Mouse (Mus musculus) liver, embryonic 13.5 days (tissue): ENCODE data around the gene Speg. TPM values are rescaled to one million over a fixed set of nuclear protein-coding genes. Genes with fewer than 3 reads are reported as not detected.
A peak's percentile ranks its signal among the peaks of the same experiment; 100 is the strongest.

Experiments used
- ATAC-seq: fragments of 200-750 bp; cut with Nextera tagmentation; 2 replicates; pipeline ENCODE4 v1.8.0; 2017; ENCODE audit warnings: low read depth, mild to moderate bottlenecking, moderate number of reproducible peaks, moderate library complexity
- DNase-seq: peaks from one replicate; pipeline ENCODE4 v3.0.0; 2022
- H3K27ac ChIP-seq: fragments of 300-500 bp; sonication (generic); 2 replicates; pipeline ENCODE4 v1.5.1; 2015; ENCODE audit warnings: moderate library complexity, mild to moderate bottlenecking, inconsistent platforms
- H3K27me3 ChIP-seq: fragments of 300-500 bp; sonication (generic); 2 replicates; pipeline ENCODE4 v1.6.1; 2015; ENCODE audit warnings: mild to moderate bottlenecking, inconsistent platforms
- H3K36me3 ChIP-seq: fragments of 300-500 bp; sonication (generic); 2 replicates; pipeline ENCODE4 v1.6.1; 2015; ENCODE audit warnings: mild to moderate bottlenecking, inconsistent platforms
- H3K4me1 ChIP-seq: fragments of 300-500 bp; sonication (generic); replicated peaks from 2 replicates; pipeline ENCODE4 v1.6.1; 2015; ENCODE audit warnings: inconsistent platforms
- H3K4me2 ChIP-seq: fragments of 300-500 bp; sonication (generic); 2 replicates; pipeline ENCODE4 v1.6.1; 2015; ENCODE audit warnings: inconsistent platforms, mild to moderate bottlenecking, moderate library complexity
- H3K4me3 ChIP-seq: fragments of 300-500 bp; sonication (generic); replicated peaks from 2 replicates; pipeline ENCODE4 v1.5.1; 2015; ENCODE audit warnings: mild to moderate bottlenecking, inconsistent platforms
- H3K9ac ChIP-seq: fragments of 300-500 bp; sonication (generic); 2 replicates; pipeline ENCODE4 v1.6.1; 2015; ENCODE audit warnings: mild to moderate bottlenecking, inconsistent platforms
- H3K9me3 ChIP-seq: fragments of 300-500 bp; sonication (generic); replicated peaks from 2 replicates; pipeline ENCODE4 v1.6.1; 2016; ENCODE audit warnings: inconsistent platforms
- WGBS: fragments of 180-500 bp; shearing (Covaris S2); methylation state at CpG from one replicate; pipeline ENCODE4 v1.1.7; 2015; ENCODE audit not compliant: insufficient replicate concordance; 5-methylcytosine and 5-hydroxymethylcytosine counted together
- polyA plus RNA-seq: library from polyadenylated mRNA; unstranded; fragments of >200 nt; fragmentation: Nextera tagmentation; extraction: Ambion mirVana; gene quantifications from 2 replicates; pipeline ENCODE4 v1.2.1, GENCODE M21; 2015

Gene Speg
- polyA plus RNA-seq, 1 experiment from 2014 or later: 10.7 TPM

- no peak for DNase-seq
- H3K27me3 ChIP-seq: peaks cover 100% of the 10 kb centered on the region
- H3K4me3 ChIP-seq: peak overlapping the region; percentile 51
- peak overlapping the region; percentile 61 for H3K4me2 ChIP-seq
- WGBS: 2% methylated on average over 28 of the region's 28 CpGs
- H3K9me3 ChIP-seq: no peaks in the 10 kb centered on the region
- H3K4me1 ChIP-seq: peaks cover 6% of the 10 kb centered on the region; the same call in 1 of the 2 replicates
- no peaks in the 10 kb centered on the region for H3K36me3 ChIP-seq
- ATAC-seq: no peak
- H3K9ac ChIP-seq: 0 out of 2 replicates have a peak overlapping the region, but pooled peaks have one; percentile 17
- H3K27ac ChIP-seq: no peak overlapping the region
These were observed 7.4 kb downstream of the Speg start for GRCm38 (mm10) chr1:75382356-75383071.

GRCm38 (mm10) chr1:75384470-75385141, 9.5 kb downstream of the Speg start:
- ATAC-seq: no peak
- H3K27ac ChIP-seq: no peak overlapping the region
- H3K27me3 ChIP-seq: peaks cover 100% of the 10 kb centered on the region
- H3K4me3 ChIP-seq: no peak overlapping the region
- no peak overlapping the region for H3K9ac ChIP-seq
- DNase-seq: no peak
- H3K4me2 ChIP-seq: no peak overlapping the region
- no peaks in the 10 kb centered on the region for H3K36me3 ChIP-seq
- no peaks in the 10 kb centered on the region for H3K9me3 ChIP-seq
- 69% methylated on average over 27 of the region's 27 CpGs for WGBS
- H3K4me1 ChIP-seq: peaks cover 9% of the 10 kb centered on the region

GRCm38 (mm10) chr1:75385142-75385730, 10.1 kb downstream of the Speg start:
- WGBS: 63% methylated on average over 20 of the region's 20 CpGs
- Histone ChIP-seq H3K9me3 (no peaks in the 10 kb centered on the region), H3K27me3 (peaks cover 100% of the 10 kb centered on the region), H3K4me2 (no peak overlapping the region), H3K36me3 (no peaks in the 10 kb centered on the region), H3K4me3 (no peak overlapping the region), H3K9ac (no peak overlapping the region), H3K4me1 (peaks cover 9% of the 10 kb centered on the region), H3K27ac (no peak overlapping the region)
- DNase-seq (no peak), ATAC-seq (no peak)

- DNase-seq (no peak), ATAC-seq (no peak)
- Histone ChIP-seq H3K4me3 (no peak overlapping the region), H3K27me3 (peaks cover 99% of the 10 kb centered on the region), H3K36me3 (no peaks in the 10 kb centered on the region), H3K4me1 (peaks cover 9% of the 10 kb centered on the region), H3K27ac (no peak overlapping the region), H3K4me2 (no peak overlapping the region), H3K9me3 (no peaks in the 10 kb centered on the region), H3K9ac (no peak overlapping the region)
- 26% methylated on average over 4 of the region's 4 CpGs for WGBS
These were observed 11.1 kb downstream of the Speg start for GRCm38 (mm10) chr1:75386149-75386548.

- Histone ChIP-seq H3K9me3 (no peaks in the 10 kb centered on the region), H3K27ac (no peak overlapping the region), H3K4me1 (peaks cover 4% of the 10 kb centered on the region; the same call in 1 of the 2 replicates), H3K36me3 (no peaks in the 10 kb centered on the region), H3K27me3 (peaks cover 97% of the 10 kb centered on the region), H3K4me2 (no peak overlapping the region), H3K9ac (no peak overlapping the region), H3K4me3 (peak overlapping the region; percentile 12; the same call in 1 of the 2 replicates)
- ATAC-seq: no peak
- DNase-seq: no peak
- WGBS: 25% methylated on average over 7 of the region's 7 CpGs
These were observed 12.4 kb downstream of the Speg start for GRCm38 (mm10) chr1:75387469-75387928.

GRCm38 (mm10) chr1:75387929-75388897, 13.1 kb downstream of the Speg start:
- Histone ChIP-seq H3K27me3 (peaks cover 97% of the 10 kb centered on the region), H3K9me3 (no peaks in the 10 kb centered on the region), H3K36me3 (no peaks in the 10 kb centered on the region), H3K4me1 (peaks cover 3% of the 10 kb centered on the region; the same call in 1 of the 2 replicates), H3K4me2 (peak overlapping the region; percentile 26), H3K4me3 (peak overlapping the region; percentile 12), H3K9ac (no peak overlapping the region), H3K27ac (no peak overlapping the region)
- ATAC-seq: 0 out of 2 replicates have a peak, but pooled peaks have one; percentile 18
- WGBS: 6% methylated on average over 94 of the region's 94 CpGs
- no peak for DNase-seq

- Histone ChIP-seq H3K9ac (no peak overlapping the region), H3K27ac (no peak overlapping the region), H3K9me3 (no peaks in the 10 kb centered on the region), H3K4me3 (no peak overlapping the region), H3K36me3 (no peaks in the 10 kb centered on the region), H3K27me3 (peaks cover 97% of the 10 kb centered on the region), H3K4me1 (peaks cover 3% of the 10 kb centered on the region; the same call in 1 of the 2 replicates), H3K4me2 (no peak overlapping the region)
- 15% methylated on average over 23 of the region's 23 CpGs for WGBS
- no peak for ATAC-seq
- DNase-seq: no peak
These were observed 13.9 kb downstream of the Speg start for GRCm38 (mm10) chr1:75388898-75389515.

GRCm38 (mm10) chr1:75393139-75393538, 18.0 kb downstream of the Speg start:
- DNase-seq (no peak), ATAC-seq (no peak)
- Histone ChIP-seq H3K4me3 (no peak overlapping the region), H3K27ac (no peak overlapping the region), H3K9ac (no peak overlapping the region), H3K27me3 (peaks cover 56% of the 10 kb centered on the region), H3K4me2 (no peak overlapping the region), H3K36me3 (no peaks in the 10 kb centered on the region), H3K4me1 (peaks cover 3% of the 10 kb centered on the region; the same call in 1 of the 2 replicates), H3K9me3 (no peaks in the 10 kb centered on the region)
- 51% methylated on average over 9 of the region's 9 CpGs for WGBS

GRCm38 (mm10) chr1:75393846-75394245, 18.7 kb downstream of the Speg start:
- no peak overlapping the region for H3K27ac ChIP-seq
- no peak overlapping the region for H3K9ac ChIP-seq
- WGBS: 44% methylated on average over 3 of the region's 3 CpGs
- no peaks in the 10 kb centered on the region for H3K36me3 ChIP-seq
- peaks cover 49% of the 10 kb centered on the region for H3K27me3 ChIP-seq
- DNase-seq: no peak
- no peaks in the 10 kb centered on the region for H3K9me3 ChIP-seq
- H3K4me1 ChIP-seq: peaks cover under 1% of the 10 kb centered on the region
- no peak overlapping the region for H3K4me2 ChIP-seq
- H3K4me3 ChIP-seq: no peak overlapping the region
- no peak for ATAC-seq

- no peaks in the 10 kb centered on the region for H3K9me3 ChIP-seq
- H3K4me3 ChIP-seq: no peak overlapping the region
- H3K4me1 ChIP-seq: peaks cover 19% of the 10 kb centered on the region
- WGBS: 10% methylated on average over 9 of the region's 9 CpGs
- peak; percentile 49 for DNase-seq
- no peak overlapping the region for H3K4me2 ChIP-seq
- peak; percentile 63 for ATAC-seq
- peak overlapping the region; percentile 34; the same call in 1 of the 2 replicates for H3K27ac ChIP-seq
- peaks cover 2% of the 10 kb centered on the region; the same call in 1 of the 2 replicates for H3K27me3 ChIP-seq
- H3K9ac ChIP-seq: no peak overlapping the region
- no peaks in the 10 kb centered on the region for H3K36me3 ChIP-seq
These were observed 23.8 kb downstream of the Speg start for GRCm38 (mm10) chr1:75398761-75399402.
